Mouse (Mus musculus) midbrain, postnatal 0 days (tissue): Measurements from ENCODE around the gene Ccdc62. TPM values are rescaled to one million over a fixed set of nuclear protein-coding genes. Genes with fewer than 3 reads are reported as not detected.

Experiments used
- ATAC-seq: fragments of 200-750 bp; cut with Nextera tagmentation; 2 replicates; pipeline ENCODE4 v1.8.0; 2017; ENCODE audit warnings: moderate number of reproducible peaks, mild to moderate bottlenecking, moderate TSS enrichment, moderate library complexity; ENCODE audit not compliant: low FRiP score
- DNase-seq: peaks from one replicate; pipeline ENCODE4 v3.0.0-alpha.2; 2015; ENCODE audit warnings: low spot score
- H3K27ac ChIP-seq: fragments of 300-500 bp; sonication (generic); 2 replicates; pipeline ENCODE4 v1.5.1; 2014; ENCODE audit warnings: low read depth, mild to moderate bottlenecking, low read length, mixed read lengths
- H3K27me3 ChIP-seq: fragments of 300-500 bp; sonication (generic); 2 replicates; pipeline ENCODE4 v1.6.1; 2014; ENCODE audit warnings: low read length, control low read depth, mixed read lengths; ENCODE audit not compliant: insufficient read depth
- H3K36me3 ChIP-seq: fragments of 300-500 bp; sonication (generic); 2 replicates; pipeline ENCODE4 v1.6.1; 2014; ENCODE audit warnings: low read length, control low read depth, mixed read lengths; ENCODE audit not compliant: insufficient read depth
- H3K4me1 ChIP-seq: fragments of 300-500 bp; sonication (generic); 2 replicates; pipeline ENCODE4 v1.6.1; 2014; ENCODE audit warnings: mild to moderate bottlenecking, control low read depth, antibody characterized with exemption, low read length, mixed read lengths; ENCODE audit not compliant: insufficient read depth
- H3K4me2 ChIP-seq: fragments of 300-500 bp; sonication (generic); 2 replicates; pipeline ENCODE4 v1.6.1; 2014; ENCODE audit warnings: low read depth, mild to moderate bottlenecking, low read length, mixed read lengths; ENCODE audit not compliant: poor library complexity, severe bottlenecking
- H3K4me3 ChIP-seq: fragments of 300-500 bp; sonication (generic); 2 replicates; pipeline ENCODE4 v1.5.1; 2014; ENCODE audit warnings: low read depth, mild to moderate bottlenecking, low read length, moderate library complexity
- H3K9ac ChIP-seq: fragments of 300-500 bp; sonication (generic); replicated peaks from 2 replicates; pipeline ENCODE4 v1.6.1; 2014; ENCODE audit warnings: mild to moderate bottlenecking, low read length, moderate library complexity, mixed read lengths; ENCODE audit not compliant: poor library complexity, severe bottlenecking
- H3K9me3 ChIP-seq: fragments of 300-500 bp; sonication (generic); 2 replicates; pipeline ENCODE4 v1.6.1; 2016; ENCODE audit warnings: low read length, control low read depth
- CTCF ChIP-seq: IDR thresholded peaks from 2 replicates; pipeline ENCODE4 v1.5.1; 2016; ENCODE audit warnings: antibody characterized with exemption, mild to moderate bottlenecking
- WGBS: fragments of 180-500 bp; shearing (Covaris S2); extraction: QIAGEN DNeasy Blood & Tissue Kit; methylation state at CpG from one replicate; pipeline ENCODE4 v1.1.7; 2014; 5-methylcytosine and 5-hydroxymethylcytosine counted together
- polyA plus RNA-seq: library from polyadenylated mRNA; unstranded; fragments of >200 nt; fragmentation: Nextera tagmentation; extraction: Ambion mirVana; gene quantifications from 2 replicates; pipeline ENCODE4 v1.2.1, GENCODE M21; 2015
- total RNA-seq: library from RNA; depleted of rRNA; stranded (reverse); fragments of >200 nt; gene quantifications from 2 replicates; pipeline ENCODE4 v1.2.3, GENCODE M21; 2014; rRNA removed

The Ccdc62 gene
- total RNA-seq: 0.27 and 9.8 TPM in 2 replicates
- 2.9 and 3.8 TPM in 2 replicates for polyA plus RNA-seq

DNA sequence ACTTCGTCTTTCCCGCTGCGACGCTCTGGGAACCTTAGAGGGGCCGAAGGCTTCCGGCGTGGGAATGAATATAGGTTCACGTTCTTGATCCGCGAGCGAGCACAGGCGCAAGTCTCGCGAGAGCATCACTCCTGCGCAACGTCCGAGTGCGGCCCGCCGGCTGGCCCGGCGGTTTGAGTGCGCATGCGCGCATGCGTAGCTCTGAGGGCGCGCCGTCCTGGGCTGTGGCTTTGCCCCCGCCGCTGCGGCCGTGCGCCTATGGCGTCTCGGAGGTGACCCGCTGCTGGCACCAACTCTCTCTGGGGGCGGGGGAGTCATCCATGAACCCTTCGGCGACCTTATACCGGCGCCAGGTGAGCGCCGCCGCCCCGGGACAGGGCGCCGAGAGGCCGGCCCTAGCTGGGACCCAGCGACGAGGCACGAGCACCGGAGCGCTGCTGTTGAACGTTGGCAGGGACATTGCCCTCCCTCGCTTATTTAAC lies at the start of gene Ccdc62:
Gene Ccdc62, plus strand, starts transcription at position 172 of the 482 bp plus-strand sequence.
- under 1% methylated on average over 56 of the region's 56 CpGs for WGBS
- Histone ChIP-seq H3K27ac (peak within 1 kb of the TSS; percentile 76), H3K4me2 (peak within 1 kb of the TSS; percentile 62), H3K36me3 (peaks cover 14% of the 10 kb centered on the region), H3K9ac (peak within 1 kb of the TSS; percentile 88), H3K27me3 (no peaks in the 10 kb centered on the region), H3K9me3 (no peaks in the 10 kb centered on the region), H3K4me1 (0 out of 2 replicates have a peak, but pooled peaks cover 2% of the 10 kb centered on the region), H3K4me3 (peak within 1 kb of the TSS; percentile 79)
- ATAC-seq: peak; percentile 98
- TF ChIP-seq CTCF: no peak
- DNase-seq: peak; percentile 98

- Histone ChIP-seq H3K4me2 (no peak overlapping the region), H3K4me1 (no peaks in the 10 kb centered on the region), H3K9me3 (no peaks in the 10 kb centered on the region), H3K9ac (no peak overlapping the region), H3K4me3 (no peak overlapping the region), H3K27ac (no peak overlapping the region), H3K36me3 (no peaks in the 10 kb centered on the region), H3K27me3 (no peaks in the 10 kb centered on the region)
- DNase-seq (no peak), ATAC-seq (no peak)
- 81% methylated on average over 14 of the region's 14 CpGs for WGBS
- peak; percentile 22; the same call in 1 of the 2 replicates for TF ChIP-seq CTCF
These were observed 49.7 kb upstream of the Ccdc62 start for GRCm38 (mm10) chr5:123880778-123881177.

DNA sequence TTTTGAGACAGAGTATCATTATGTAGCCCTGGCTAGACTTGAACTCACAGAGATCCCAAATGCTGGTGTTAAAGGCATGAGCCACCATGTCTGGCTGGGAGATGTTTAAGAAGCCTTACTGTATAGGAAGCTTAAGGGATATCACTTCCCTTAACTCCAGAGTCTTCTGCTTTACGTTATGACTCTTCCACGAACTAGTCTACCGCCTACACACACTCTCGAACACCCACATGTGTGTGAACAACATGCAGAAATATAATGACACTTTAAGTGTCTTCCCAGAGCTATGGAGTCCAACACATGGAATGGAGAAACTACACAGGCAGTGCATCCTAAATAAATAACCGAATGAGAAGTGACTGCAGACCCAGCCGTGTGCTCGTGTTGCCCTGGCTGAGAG lies 46.6 kb upstream of the Ccdc62 start:
- H3K4me2 ChIP-seq: no peak overlapping the region
- no peaks in the 10 kb centered on the region for H3K27me3 ChIP-seq
- H3K9ac ChIP-seq: no peak overlapping the region
- no peak overlapping the region for H3K27ac ChIP-seq
- H3K4me3 ChIP-seq: no peak overlapping the region
- ATAC-seq (no peak), DNase-seq (no peak)
- H3K4me1 ChIP-seq: no peaks in the 10 kb centered on the region
- no peaks in the 10 kb centered on the region for H3K36me3 ChIP-seq
- H3K9me3 ChIP-seq: no peaks in the 10 kb centered on the region
- 87% methylated on average over 7 of the region's 7 CpGs for WGBS
- no peak for TF ChIP-seq CTCF

DNA sequence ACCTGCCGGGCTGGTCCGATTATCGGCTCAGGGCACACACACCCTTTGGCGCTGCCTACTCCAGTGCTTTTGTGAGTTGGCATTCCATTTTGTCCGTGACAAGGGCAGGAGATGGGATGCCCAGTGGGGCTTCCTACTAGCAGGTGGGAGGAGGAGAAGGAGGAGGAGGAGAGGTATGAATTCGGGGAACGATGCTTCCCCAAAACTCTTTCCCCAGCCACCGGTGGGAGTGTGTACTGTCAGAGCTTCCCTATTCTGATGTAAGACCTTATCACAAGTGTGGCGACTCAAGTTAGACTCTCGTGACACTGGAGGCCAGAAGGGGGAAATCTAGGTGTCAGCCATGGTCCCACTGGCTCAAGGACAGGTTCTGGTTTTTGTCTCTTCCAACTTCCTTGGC lies 46.1 kb upstream of the Ccdc62 start:
- Histone ChIP-seq H3K27me3 (no peaks in the 10 kb centered on the region), H3K9ac (no peak overlapping the region), H3K9me3 (no peaks in the 10 kb centered on the region), H3K4me3 (no peak overlapping the region), H3K4me2 (no peak overlapping the region), H3K4me1 (no peaks in the 10 kb centered on the region), H3K27ac (no peak overlapping the region), H3K36me3 (no peaks in the 10 kb centered on the region)
- TF ChIP-seq CTCF: no peak
- ATAC-seq (no peak), DNase-seq (no peak)
- 78% methylated on average over 10 of the region's 10 CpGs for WGBS

- H3K4me2 ChIP-seq: no peak overlapping the region
- WGBS: 73% methylated on average over 3 of the region's 3 CpGs
- H3K4me3 ChIP-seq: no peak overlapping the region
- H3K9ac ChIP-seq: no peak overlapping the region
- H3K27me3 ChIP-seq: no peaks in the 10 kb centered on the region
- no peaks in the 10 kb centered on the region for H3K9me3 ChIP-seq
- ATAC-seq: no peak
- DNase-seq: no peak
- no peaks in the 10 kb centered on the region for H3K4me1 ChIP-seq
- no peak for TF ChIP-seq CTCF
- no peaks in the 10 kb centered on the region for H3K36me3 ChIP-seq
- no peak overlapping the region for H3K27ac ChIP-seq
These were observed 44.1 kb upstream of the Ccdc62 start for GRCm38 (mm10) chr5:123886365-123886764.

DNA sequence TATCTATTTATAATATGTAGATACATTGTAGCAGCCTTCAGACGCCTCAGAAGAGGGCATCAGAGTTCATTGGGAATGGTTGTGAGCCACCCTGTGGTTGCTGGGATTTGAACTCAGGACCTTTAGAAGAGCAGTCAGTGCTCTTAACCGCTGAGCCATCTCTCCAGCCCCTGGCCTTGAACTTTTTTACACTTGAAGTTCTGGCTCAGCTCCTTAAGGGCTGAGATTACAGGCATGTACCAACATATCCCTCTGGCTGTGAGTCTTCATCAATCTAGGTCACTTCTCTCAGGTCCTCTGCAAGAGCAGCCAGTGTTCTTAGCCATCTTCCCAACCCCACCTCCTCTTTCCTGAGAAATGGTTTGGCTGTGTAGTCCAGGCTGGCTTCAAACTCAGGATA lies 40.2 kb upstream of the Ccdc62 start:
- WGBS: 79% methylated on average over 2 of the region's 2 CpGs
- no peak for ATAC-seq

More for the DNA sequence above, 40.2 kb upstream of the Ccdc62 start:
- no peaks in the 10 kb centered on the region for H3K36me3 ChIP-seq
- H3K27ac ChIP-seq: no peak overlapping the region
- no peak overlapping the region for H3K4me3 ChIP-seq
- no peaks in the 10 kb centered on the region for H3K4me1 ChIP-seq
- H3K9ac ChIP-seq: no peak overlapping the region
- no peaks in the 10 kb centered on the region for H3K27me3 ChIP-seq
- H3K9me3 ChIP-seq: no peaks in the 10 kb centered on the region
- H3K4me2 ChIP-seq: no peak overlapping the region
- no peak for DNase-seq
- no peak for TF ChIP-seq CTCF
